Mouse (Mus musculus) olfactory bulb, adult 2 months (tissue): ENCODE measurements around the gene Jade3.

ENCODE experiments used
- CTCF ChIP-seq: fragments of 200-500 bp; IDR thresholded peaks from 2 replicates; pipeline ENCODE4 v1.5.1; 2012; ENCODE audit warnings: low read depth, mild to moderate bottlenecking, low read length, moderate library complexity; ENCODE audit not compliant: insufficient read depth
- POLR2A ChIP-seq: fragments of 200-500 bp; IDR thresholded peaks from 2 replicates; pipeline ENCODE4 v1.6.1; 2012; ENCODE audit warnings: mild to moderate bottlenecking, low read depth, low read length, moderate library complexity; ENCODE audit not compliant: insufficient read depth

- no peak for TF ChIP-seq CTCF
- no peak for TF ChIP-seq POLR2A
Observed at GRCm38 (mm10) chrX:20543867-20544266, 118.4 kb downstream of the Jade3 start.
